Mouse (Mus musculus): Measurements from ENCODE around the gene Rflnb.

DNA sequence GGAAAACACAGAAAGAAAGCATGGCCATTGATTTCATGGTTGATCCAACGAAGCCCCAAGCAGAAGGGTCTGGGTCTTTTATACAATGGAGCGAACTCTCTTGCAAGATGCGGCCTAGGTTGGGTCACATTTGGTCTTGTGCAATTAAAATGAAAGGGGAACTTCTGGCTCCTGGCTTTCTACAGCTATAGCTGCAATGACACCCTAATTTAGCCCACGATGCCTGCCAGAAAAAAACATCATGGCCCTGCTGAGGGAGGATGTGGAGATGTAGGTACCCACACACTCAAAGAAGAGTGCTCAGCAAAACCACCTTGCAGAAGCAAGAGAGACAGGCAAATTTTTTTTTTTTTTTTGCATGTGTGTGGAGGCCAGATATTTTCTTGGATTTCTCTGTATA is 6.3 kb upstream of the Rflnb start:
- TF ChIP-seq POLR2A (IDR thresholded peaks at IDR 0.05; ENCODE audit: insufficient read depth, low read length) (no peak), CTCF (IDR thresholded peaks at IDR 0.05; ENCODE audit: low read depth, low read length) (no peak), EP300 (IDR thresholded peaks at IDR 0.05; ENCODE audit: insufficient read depth, low read depth, low read length) (no peak)
